Mouse (Mus musculus) stomach, postnatal 0 days (tissue): ENCODE measurements around the gene Kif3a.

ENCODE experiments used
- CTCF ChIP-seq: IDR thresholded peaks from 2 replicates; pipeline ENCODE4 v1.5.1; 2016; ENCODE audit warnings: antibody characterized with exemption, low read depth, mild to moderate bottlenecking, moderate library complexity
- EP300 ChIP-seq: optimal IDR thresholded peaks from 2 replicates; pipeline ENCODE3; 2016; ENCODE audit warnings: antibody characterized with exemption

GRCm38 (mm10) chr11:53617562-53618109 is 50.5 kb downstream of the Kif3a start:
- TF ChIP-seq CTCF (no peak), EP300 (no peak)
